In the genomic region with DNA sequence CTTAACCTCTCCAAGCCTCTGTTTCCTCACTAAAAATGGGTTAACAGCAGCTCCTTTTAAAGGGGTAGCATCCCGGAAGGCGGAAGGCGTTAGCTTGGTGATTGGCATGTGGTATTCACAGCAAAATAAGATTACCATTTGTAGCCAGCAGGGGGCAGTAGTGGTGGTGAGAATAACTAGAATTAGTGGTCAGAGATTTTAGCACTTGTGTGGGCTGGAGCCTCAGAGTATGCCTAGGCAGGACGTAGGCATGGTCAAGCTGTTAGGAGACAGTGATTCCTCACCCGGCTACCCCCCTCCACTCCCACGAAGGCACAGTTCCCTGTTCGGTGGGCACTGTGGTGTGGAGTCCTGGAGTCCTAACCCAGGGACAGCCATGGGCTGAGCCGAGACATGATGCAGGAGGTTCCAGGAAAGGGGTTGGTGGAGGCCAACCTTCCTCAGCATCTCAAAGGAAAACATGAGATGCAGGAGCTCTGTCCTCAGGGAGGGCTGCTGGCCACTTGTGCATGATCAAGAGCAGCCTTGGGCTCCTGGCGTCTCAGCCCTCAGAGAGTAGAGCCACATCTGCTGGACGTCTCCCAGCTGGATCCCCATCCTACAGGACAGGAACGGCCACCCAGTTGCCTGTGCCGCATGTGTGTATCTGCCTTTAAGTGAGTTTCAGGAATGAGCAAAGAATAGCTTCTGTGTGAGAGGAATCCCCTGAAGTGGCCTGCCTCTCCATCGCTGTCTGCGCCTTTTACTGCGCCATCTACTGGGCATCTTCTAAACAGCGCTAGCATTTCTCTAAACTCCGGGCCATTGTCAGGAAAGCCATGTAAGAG, we compare ENCODE assay signal across 8 mouse cellular contexts. TPM values are rescaled to one million over a fixed set of nuclear protein-coding genes. Genes with fewer than 3 reads are reported as not detected.
A peak's percentile ranks its signal among the peaks of the same experiment; 100 is the strongest.
DNase-seq lines count a peak whose midpoint lies in the region; ATAC-seq lines count a peak whose summit lies in the region.

No protein-coding gene starts in this region.

- peaks cover 64% of the 10 kb centered on the region for H3K36me3 ChIP-seq in hindbrain, embryonic 14.5 days (replicated peaks; ENCODE audit: control insufficient read depth, insufficient read depth)

- H3K27me3 ChIP-seq in hindbrain, embryonic 14.5 days (ENCODE audit: control insufficient read depth, insufficient read depth, low read length), result no peaks in the 10 kb centered on the region

- H3K9me3 ChIP-seq in hindbrain, embryonic 14.5 days (ENCODE audit: control insufficient read depth, low read length), result no peaks in the 10 kb centered on the region

- peak; percentile 67 for ATAC-seq in activated CD4-positive, CD25-positive, alpha-beta regulatory T cell, adult 4 months
- ATAC-seq in hindbrain, embryonic 14.5 days (ENCODE audit: low FRiP score), result peak; percentile 71

- no peak overlapping the region for H3K4me2 ChIP-seq in hindbrain, embryonic 14.5 days (replicated peaks)

- H3K4me1 ChIP-seq in hindbrain, embryonic 14.5 days (replicated peaks; ENCODE audit: control insufficient read depth, insufficient read depth, low read length), result no peaks in the 10 kb centered on the region

- peak; percentile 83 to 89 for DNase-seq in cerebellum, postnatal 14 days
- peak; percentile 45 to 73 for DNase-seq in frontal cortex, postnatal 10 days (ENCODE audit: low spot score in 2 of 2)
- DNase-seq in hindbrain, embryonic 14.5 days (ENCODE audit: low spot score), result peak; percentile 92
- DNase-seq in layer of hippocampus, postnatal 10 days (ENCODE audit: low spot score in 2 of 2), result peak; percentile 80 to 83
- peak; percentile 68 for DNase-seq in lung, postnatal 25 days (ENCODE audit: low spot score)
- DNase-seq in retina, embryonic 14.5 days (ENCODE audit: low spot score), result peak; percentile 91
- DNase-seq in urinary bladder, postnatal 4 days (ENCODE audit: low spot score in 2 of 2), result peak; percentile 45 to 70

- no peak overlapping the region for H3K4me3 ChIP-seq in hindbrain, embryonic 14.5 days (replicated peaks; ENCODE audit: low read length)

- H3K9ac ChIP-seq in hindbrain, embryonic 14.5 days, result no peak overlapping the region

- WGBS in hindbrain, embryonic 14.5 days, result 36% methylated on average over 17 of the region's 17 CpGs

- no peak overlapping the region; the same call in 1 of the 2 replicates for H3K27ac ChIP-seq in hindbrain, embryonic 14.5 days

RNA-seq across cellular contexts. Expression of a gene that starts 11.6 kb away (rescaled TPM):
- polyA plus RNA-seq in activated CD4-positive, CD25-positive, alpha-beta regulatory T cell, adult 4 months (2017; shearing (Covaris generic)), result 1 to 10 TPM; 2.2 to 4.2 TPM
- not detected in 2 replicates for polyA plus RNA-seq in hindbrain, embryonic 14.5 days (2014; fragmentation: Nextera tagmentation; extraction: Ambion mirVana)
- 1 to 10 TPM in 1 of 2 experiments, under 1 TPM in 1; 0.48 to 1.1 TPM for total RNA-seq in layer of hippocampus, postnatal 10 days (2021)
